Mouse (Mus musculus) megakaryocyte, embryonic 14.5 days (primary cell): ENCODE data around the gene Shank2.

Experiments used
- FLI1 ChIP-seq: IDR thresholded peaks from 2 replicates; pipeline ENCODE4 v1.6.1; 2012; ENCODE audit warnings: low read length, inconsistent platforms, mixed read lengths
- GATA1 ChIP-seq: IDR thresholded peaks from 3 replicates; pipeline ENCODE4 v1.6.1; 2012; ENCODE audit warnings: mixed read lengths, low read length, inconsistent platforms, borderline replicate concordance

- TF ChIP-seq GATA1 (no peak), FLI1 (no peak)
Observed at GRCm38 (mm10) chr7:144003471-144003870, 1.7 kb downstream of the Shank2 start.
